Mouse (Mus musculus): ENCODE measurements around the gene Dnajb3. TPM values are rescaled to one million over a fixed set of nuclear protein-coding genes. Genes with fewer than 3 reads are reported as not detected.
A peak's percentile ranks its signal among the peaks of the same experiment; 100 is the strongest.

The Dnajb3 gene
- 3.9 and 4.1 TPM in 2 replicates for polyA plus RNA-seq (2014; fragmentation: Nextera tagmentation; extraction: Ambion mirVana)

DNA sequence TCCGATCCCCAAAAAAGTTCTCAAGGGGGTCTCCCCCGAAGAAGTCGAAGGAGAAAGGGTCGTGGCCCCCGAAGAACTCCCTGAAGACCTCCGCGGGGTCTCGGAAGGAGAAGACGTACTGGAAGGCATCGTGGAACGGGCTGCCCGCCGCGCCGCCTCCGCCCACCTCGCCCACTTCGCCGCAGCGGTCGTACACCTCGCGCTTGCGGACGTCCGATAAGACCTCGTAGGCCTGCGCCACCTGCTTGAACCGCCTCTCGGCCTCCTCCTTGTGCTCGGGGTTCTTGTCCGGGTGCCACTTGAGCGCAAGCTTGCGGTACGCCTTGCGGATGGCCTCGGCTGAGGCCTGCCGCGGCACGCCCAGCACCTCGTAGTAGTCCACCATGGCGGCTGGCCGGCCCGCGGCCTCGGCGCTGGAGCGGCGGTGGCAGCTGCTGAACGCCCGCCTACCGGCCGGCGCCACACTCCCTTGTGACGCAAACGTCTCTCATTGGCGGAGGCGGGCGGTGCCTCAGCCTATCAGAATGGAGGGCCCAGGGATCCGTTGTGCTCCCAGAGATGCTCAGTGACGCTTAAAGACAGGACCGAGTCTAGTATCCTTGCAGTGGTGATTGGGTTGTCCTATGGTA, at the start of gene Dnajb3:
Gene Dnajb3 (minus strand): TSS at position 489 of the 629 bp plus-strand sequence.
- 5% methylated on average over 62 of the region's 62 CpGs for WGBS
- peak within 1 kb of the TSS; percentile 84 for H3K4me2 ChIP-seq (ENCODE audit: low read length)
- no peak within 1 kb of the TSS for H3K27ac ChIP-seq (replicated peaks in 1 of 2; ENCODE audit: control insufficient read depth in 1 of 2, insufficient read depth in 1 of 2, low read depth in 2 of 2, low read length in 2 of 2)

GRCm38 (mm10) chr1:88254793-88255465, 49.3 kb upstream of the Dnajb3 start:
- peaks cover 68% of the 10 kb centered on the region for H3K9me3 ChIP-seq (ENCODE audit: control insufficient read depth, low read length)
- 76% methylated on average over 12 of the region's 12 CpGs for WGBS
- no peak overlapping the region for H3K9ac ChIP-seq (ENCODE audit: low read length)
- no peaks in the 10 kb centered on the region for H3K36me3 ChIP-seq (ENCODE audit: control insufficient read depth, insufficient read depth, low read length)
- H3K27me3 ChIP-seq (ENCODE audit: control insufficient read depth, insufficient read depth, low read length) = no peaks in the 10 kb centered on the region
- H3K4me1 ChIP-seq (ENCODE audit: control insufficient read depth in 2 of 2, insufficient read depth in 2 of 2, low read length in 2 of 2) = peaks cover 6 to 7% of the 10 kb centered on the region in 2 experiments
- H3K4me3 ChIP-seq (ENCODE audit: control insufficient read depth in 1 of 2, insufficient read depth in 1 of 2, low read depth in 1 of 2, low read length in 2 of 2) = no peak overlapping the region
- H3K27ac ChIP-seq (replicated peaks in 1 of 2; ENCODE audit: control insufficient read depth in 1 of 2, insufficient read depth in 1 of 2, low read depth in 2 of 2, low read length in 2 of 2) = no peak overlapping the region
- peak; percentile 1; the same call in 1 of the 2 replicates for ATAC-seq (ENCODE audit: insufficient number of reproducible peaks, insufficient read depth, low FRiP score, low read depth)
- no peak overlapping the region for H3K4me2 ChIP-seq (ENCODE audit: low read length)

More for the DNA sequence above, at the start of gene Dnajb3:
- Histone ChIP-seq H3K36me3 (ENCODE audit: control insufficient read depth, insufficient read depth, low read length) (no peaks in the 10 kb centered on the region), H3K9ac (ENCODE audit: low read length) (peak within 1 kb of the TSS; percentile 76), H3K4me3 (ENCODE audit: control insufficient read depth in 1 of 2, insufficient read depth in 1 of 2, low read depth in 1 of 2, low read length in 2 of 2) (peak within 1 kb of the TSS; percentile 49 to 66), H3K27me3 (ENCODE audit: control insufficient read depth, insufficient read depth, low read length) (no peaks in the 10 kb centered on the region), H3K9me3 (ENCODE audit: control insufficient read depth, low read length) (no peaks in the 10 kb centered on the region), H3K4me1 (ENCODE audit: control insufficient read depth in 2 of 2, insufficient read depth in 2 of 2, low read length in 2 of 2) (peaks cover 3% of the 10 kb centered on the region in 2 experiments; a peak in 2 of 4 replicates)
- peak; percentile 90 for ATAC-seq (ENCODE audit: insufficient number of reproducible peaks, insufficient read depth, low FRiP score, low read depth)

GRCm38 (mm10) chr1:88253540-88253939, 48.0 kb upstream of the Dnajb3 start:
- H3K9ac ChIP-seq (ENCODE audit: low read length) = no peak overlapping the region
- H3K27me3 ChIP-seq (ENCODE audit: control insufficient read depth, insufficient read depth, low read length) = no peaks in the 10 kb centered on the region
- H3K4me3 ChIP-seq (ENCODE audit: control insufficient read depth in 1 of 2, insufficient read depth in 1 of 2, low read depth in 1 of 2, low read length in 2 of 2) = no peak overlapping the region
- no peak for ATAC-seq (ENCODE audit: insufficient number of reproducible peaks, insufficient read depth, low FRiP score, low read depth)
- H3K4me1 ChIP-seq (ENCODE audit: control insufficient read depth in 2 of 2, insufficient read depth in 2 of 2, low read length in 2 of 2) = no peaks in the 10 kb centered on the region
- WGBS = 61% methylated on average over 6 of the region's 6 CpGs
- peaks cover 82% of the 10 kb centered on the region for H3K9me3 ChIP-seq (ENCODE audit: control insufficient read depth, low read length)
- H3K27ac ChIP-seq (replicated peaks in 1 of 2; ENCODE audit: control insufficient read depth in 1 of 2, insufficient read depth in 1 of 2, low read depth in 2 of 2, low read length in 2 of 2) = no peak overlapping the region
- H3K36me3 ChIP-seq (ENCODE audit: control insufficient read depth, insufficient read depth, low read length) = no peaks in the 10 kb centered on the region
- H3K4me2 ChIP-seq (ENCODE audit: low read length) = no peak overlapping the region

GRCm38 (mm10) chr1:88253106-88253505, 47.5 kb upstream of the Dnajb3 start:
- H3K9me3 ChIP-seq (ENCODE audit: control insufficient read depth, low read length) = peaks cover 87% of the 10 kb centered on the region
- ATAC-seq (ENCODE audit: insufficient number of reproducible peaks, insufficient read depth, low FRiP score, low read depth) = no peak
- H3K27me3 ChIP-seq (ENCODE audit: control insufficient read depth, insufficient read depth, low read length) = no peaks in the 10 kb centered on the region
- H3K36me3 ChIP-seq (ENCODE audit: control insufficient read depth, insufficient read depth, low read length) = no peaks in the 10 kb centered on the region
- H3K9ac ChIP-seq (ENCODE audit: low read length) = no peak overlapping the region
- 70% methylated on average over 8 of the region's 8 CpGs for WGBS
- no peaks in the 10 kb centered on the region for H3K4me1 ChIP-seq (ENCODE audit: control insufficient read depth in 2 of 2, insufficient read depth in 2 of 2, low read length in 2 of 2)
- no peak overlapping the region for H3K27ac ChIP-seq (replicated peaks in 1 of 2; ENCODE audit: control insufficient read depth in 1 of 2, insufficient read depth in 1 of 2, low read depth in 2 of 2, low read length in 2 of 2)
- no peak overlapping the region for H3K4me2 ChIP-seq (ENCODE audit: low read length)
- no peak overlapping the region for H3K4me3 ChIP-seq (ENCODE audit: control insufficient read depth in 1 of 2, insufficient read depth in 1 of 2, low read depth in 1 of 2, low read length in 2 of 2)

- no peaks in the 10 kb centered on the region for H3K36me3 ChIP-seq (ENCODE audit: control insufficient read depth, insufficient read depth, low read length)
- WGBS = 70% methylated on average over 5 of the region's 5 CpGs
- no peak overlapping the region for H3K4me2 ChIP-seq (ENCODE audit: low read length)
- no peaks in the 10 kb centered on the region for H3K27me3 ChIP-seq (ENCODE audit: control insufficient read depth, insufficient read depth, low read length)
- no peak overlapping the region for H3K27ac ChIP-seq (replicated peaks in 1 of 2; ENCODE audit: control insufficient read depth in 1 of 2, insufficient read depth in 1 of 2, low read depth in 2 of 2, low read length in 2 of 2)
- H3K4me3 ChIP-seq (ENCODE audit: control insufficient read depth in 1 of 2, insufficient read depth in 1 of 2, low read depth in 1 of 2, low read length in 2 of 2) = no peak overlapping the region
- peaks cover 95% of the 10 kb centered on the region for H3K9me3 ChIP-seq (ENCODE audit: control insufficient read depth, low read length)
- ATAC-seq (ENCODE audit: insufficient number of reproducible peaks, insufficient read depth, low FRiP score, low read depth) = no peak
- no peak overlapping the region for H3K9ac ChIP-seq (ENCODE audit: low read length)
- no peaks in the 10 kb centered on the region for H3K4me1 ChIP-seq (ENCODE audit: control insufficient read depth in 2 of 2, insufficient read depth in 2 of 2, low read length in 2 of 2)
Measured at GRCm38 (mm10) chr1:88250023-88250422, 44.4 kb upstream of the Dnajb3 start.

- peaks cover 95% of the 10 kb centered on the region for H3K9me3 ChIP-seq (ENCODE audit: control insufficient read depth, low read length)
- 69% methylated on average over 7 of the region's 7 CpGs for WGBS
- H3K4me2 ChIP-seq (ENCODE audit: low read length) = no peak overlapping the region
- H3K36me3 ChIP-seq (ENCODE audit: control insufficient read depth, insufficient read depth, low read length) = no peaks in the 10 kb centered on the region
- H3K4me3 ChIP-seq (ENCODE audit: control insufficient read depth in 1 of 2, insufficient read depth in 1 of 2, low read depth in 1 of 2, low read length in 2 of 2) = no peak overlapping the region
- no peaks in the 10 kb centered on the region for H3K4me1 ChIP-seq (ENCODE audit: control insufficient read depth in 2 of 2, insufficient read depth in 2 of 2, low read length in 2 of 2)
- no peak for ATAC-seq (ENCODE audit: insufficient number of reproducible peaks, insufficient read depth, low FRiP score, low read depth)
- no peak overlapping the region for H3K9ac ChIP-seq (ENCODE audit: low read length)
- H3K27me3 ChIP-seq (ENCODE audit: control insufficient read depth, insufficient read depth, low read length) = no peaks in the 10 kb centered on the region
- H3K27ac ChIP-seq (replicated peaks in 1 of 2; ENCODE audit: control insufficient read depth in 1 of 2, insufficient read depth in 1 of 2, low read depth in 2 of 2, low read length in 2 of 2) = no peak overlapping the region
Measured at GRCm38 (mm10) chr1:88249596-88249995, 44.0 kb upstream of the Dnajb3 start.

DNA sequence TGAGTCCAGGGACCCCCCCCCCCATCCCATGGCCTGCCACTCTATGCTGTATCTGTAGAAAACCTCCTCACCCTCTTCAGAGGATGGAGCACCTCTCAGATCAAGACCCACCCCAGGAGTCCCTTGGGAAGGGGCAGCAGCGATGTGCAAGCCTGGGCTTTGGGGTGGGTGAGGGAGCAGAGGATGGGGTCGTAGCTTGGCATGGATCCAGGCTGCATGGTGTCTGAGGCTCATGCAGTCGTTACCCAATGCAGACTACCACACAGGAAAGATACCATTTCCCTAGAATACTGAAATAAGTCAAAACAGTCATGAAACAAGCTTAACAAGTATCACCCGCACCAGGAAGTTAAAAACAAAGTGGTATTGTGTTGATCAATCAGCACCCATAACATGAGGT, 43.1 kb upstream of the Dnajb3 start:
- peaks cover 94% of the 10 kb centered on the region for H3K9me3 ChIP-seq (ENCODE audit: control insufficient read depth, low read length)
- 59% methylated on average over 4 of the region's 4 CpGs for WGBS
- ATAC-seq (ENCODE audit: insufficient number of reproducible peaks, insufficient read depth, low FRiP score, low read depth) = no peak

More for the DNA sequence above, 43.1 kb upstream of the Dnajb3 start:
- Histone ChIP-seq H3K4me1 (ENCODE audit: control insufficient read depth in 2 of 2, insufficient read depth in 2 of 2, low read length in 2 of 2) (no peaks in the 10 kb centered on the region), H3K9ac (ENCODE audit: low read length) (no peak overlapping the region), H3K4me3 (ENCODE audit: control insufficient read depth in 1 of 2, insufficient read depth in 1 of 2, low read depth in 1 of 2, low read length in 2 of 2) (no peak overlapping the region), H3K36me3 (ENCODE audit: control insufficient read depth, insufficient read depth, low read length) (no peaks in the 10 kb centered on the region), H3K4me2 (ENCODE audit: low read length) (no peak overlapping the region), H3K27ac (replicated peaks in 1 of 2; ENCODE audit: control insufficient read depth in 1 of 2, insufficient read depth in 1 of 2, low read depth in 2 of 2, low read length in 2 of 2) (no peak overlapping the region), H3K27me3 (ENCODE audit: control insufficient read depth, insufficient read depth, low read length) (no peaks in the 10 kb centered on the region)
